Mouse (Mus musculus): ENCODE data around the gene Casz1.

Gene Casz1

DNA sequence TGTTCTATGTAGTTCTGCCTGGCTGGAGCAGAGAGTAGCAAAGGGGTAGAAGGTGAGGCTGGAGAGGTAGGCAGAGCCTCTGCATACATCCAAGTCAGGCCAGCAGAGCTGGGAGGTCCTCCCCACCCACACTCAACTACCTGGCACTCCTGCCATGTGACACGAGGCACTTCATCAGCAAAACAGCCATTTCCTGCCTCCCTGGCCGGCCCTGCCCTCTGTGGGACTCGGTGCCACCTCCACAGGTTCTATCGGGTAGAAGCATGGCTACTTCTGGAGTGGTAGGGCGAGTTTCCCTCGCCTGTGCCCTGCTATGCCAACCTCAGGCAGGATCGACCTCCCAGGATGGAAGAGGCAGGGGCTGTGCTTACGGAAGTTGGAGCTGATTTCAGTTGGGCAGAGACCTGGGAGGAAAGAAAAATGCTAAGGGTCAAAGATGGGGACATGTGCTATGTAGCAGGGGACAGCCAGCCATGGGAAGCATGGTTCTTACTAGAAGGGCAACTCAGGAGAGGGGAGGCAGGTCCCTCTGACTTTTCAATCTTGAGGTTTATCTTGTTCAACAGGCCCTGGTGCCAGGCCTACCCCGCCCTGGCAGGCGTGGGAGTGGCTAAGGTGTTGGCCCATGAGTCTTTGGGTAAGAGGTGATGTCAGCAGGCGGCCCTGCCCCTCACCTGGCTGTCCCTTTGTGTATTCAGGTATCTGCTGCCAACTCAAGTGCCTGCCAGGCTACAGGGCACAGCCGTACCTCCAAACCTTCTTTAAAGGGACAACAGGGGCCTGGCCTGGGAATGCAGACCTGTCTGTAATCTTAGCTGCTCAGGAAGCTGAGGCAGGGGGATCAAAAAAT lies 6.5 kb upstream of the Casz1 start:
- peak; percentile 68 to 81 for DNase-seq (ENCODE audit: low spot score in 2 of 2)

DNA sequence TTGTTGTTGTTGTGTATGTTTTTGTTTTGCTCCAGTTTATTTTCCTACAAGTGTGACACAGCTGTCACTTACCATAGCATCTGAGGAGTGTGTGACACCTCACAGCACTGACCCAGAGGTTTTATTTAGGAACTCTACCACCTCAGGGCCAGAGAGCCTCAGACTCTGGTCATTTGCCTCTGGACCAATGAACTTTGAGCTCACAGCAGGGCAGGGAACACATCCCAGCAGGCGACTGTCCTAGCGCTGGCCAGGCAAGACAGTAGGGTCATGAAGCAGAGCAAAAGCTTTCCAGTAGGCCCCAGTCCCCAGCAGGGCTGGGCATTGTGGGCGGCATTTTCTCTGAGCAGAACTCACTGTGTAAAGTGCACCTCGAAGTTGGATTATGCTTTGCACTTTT lies 1.2 kb upstream of the Casz1 start:
- DNase-seq (ENCODE audit: low spot score in 2 of 2): no peak

DNA sequence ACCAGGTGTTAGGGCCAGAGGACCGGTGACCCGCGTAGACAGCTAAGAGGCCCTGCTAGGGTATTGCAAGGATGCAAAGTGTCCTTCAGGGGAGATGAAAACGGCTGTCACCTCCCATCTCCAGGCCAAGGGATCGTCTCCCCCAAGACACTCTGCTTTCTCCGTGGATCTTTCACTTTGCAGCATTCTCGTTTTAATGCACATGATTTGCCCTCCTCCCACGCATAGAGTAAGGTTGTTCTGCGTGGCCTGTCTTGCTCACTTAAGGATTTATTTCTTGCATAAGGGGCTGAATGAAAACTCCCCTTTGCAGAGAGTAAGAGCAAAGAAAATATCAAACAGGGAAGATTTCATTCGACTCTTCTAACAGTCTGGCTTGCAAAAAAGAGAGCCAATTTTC lies 593 bp upstream of the Casz1 start:
- DNase-seq (ENCODE audit: low spot score in 2 of 2): no peak

DNA sequence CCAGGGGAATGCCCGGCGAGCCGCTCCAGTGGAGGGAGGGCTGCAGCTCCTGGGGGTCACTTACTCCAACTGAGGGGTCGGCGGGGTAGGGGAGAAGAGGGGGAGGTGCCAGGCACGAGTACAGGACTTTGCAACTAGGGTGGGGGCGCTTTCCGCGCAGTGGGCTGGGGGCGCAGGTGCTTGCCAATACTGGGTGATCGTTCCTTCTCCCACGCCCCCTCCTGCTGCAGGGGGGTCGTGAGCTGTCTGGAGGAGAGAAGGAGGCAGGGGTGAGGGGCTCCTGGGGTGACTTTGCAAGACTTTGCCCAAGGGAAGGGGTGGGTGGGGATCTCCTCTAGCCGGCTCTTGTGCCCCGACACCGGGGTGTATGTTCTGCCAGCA lies 541 bp downstream of the Casz1 start:
- no peak for DNase-seq (ENCODE audit: low spot score in 2 of 2)

DNA sequence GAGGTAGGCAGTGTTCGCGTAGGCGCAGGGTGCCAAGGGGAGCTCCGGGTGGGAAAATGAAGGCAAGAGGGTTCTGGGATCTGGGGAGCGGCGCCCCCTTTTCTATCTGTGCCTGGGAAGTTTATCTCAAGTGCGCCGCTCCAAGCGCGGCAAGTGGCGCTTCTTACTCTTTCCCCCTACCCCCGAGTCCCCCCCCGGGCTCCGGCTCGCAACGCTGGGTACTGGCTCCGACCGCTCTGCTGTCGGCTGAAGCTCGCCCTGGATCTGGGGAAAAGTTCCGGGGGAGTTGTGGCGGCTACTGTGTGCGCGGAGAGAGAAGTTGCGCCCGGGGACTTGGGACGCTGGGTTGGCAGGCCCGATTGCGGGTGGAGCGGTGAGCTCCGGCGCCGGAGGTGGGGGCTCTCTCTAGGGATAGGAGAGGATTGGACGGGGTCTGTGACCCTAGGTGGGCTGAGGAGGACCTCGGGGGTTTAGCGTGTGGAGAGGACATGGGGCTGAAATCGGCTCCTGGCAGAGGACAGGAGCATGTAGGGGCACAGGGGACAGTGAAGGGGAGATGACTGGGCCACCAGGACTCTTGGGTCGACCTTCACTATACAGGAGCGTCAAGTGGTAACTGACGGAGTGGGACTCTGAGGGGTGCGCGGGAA lies 1.1 kb downstream of the Casz1 start:
- no peak for DNase-seq (ENCODE audit: low spot score in 2 of 2)

DNA sequence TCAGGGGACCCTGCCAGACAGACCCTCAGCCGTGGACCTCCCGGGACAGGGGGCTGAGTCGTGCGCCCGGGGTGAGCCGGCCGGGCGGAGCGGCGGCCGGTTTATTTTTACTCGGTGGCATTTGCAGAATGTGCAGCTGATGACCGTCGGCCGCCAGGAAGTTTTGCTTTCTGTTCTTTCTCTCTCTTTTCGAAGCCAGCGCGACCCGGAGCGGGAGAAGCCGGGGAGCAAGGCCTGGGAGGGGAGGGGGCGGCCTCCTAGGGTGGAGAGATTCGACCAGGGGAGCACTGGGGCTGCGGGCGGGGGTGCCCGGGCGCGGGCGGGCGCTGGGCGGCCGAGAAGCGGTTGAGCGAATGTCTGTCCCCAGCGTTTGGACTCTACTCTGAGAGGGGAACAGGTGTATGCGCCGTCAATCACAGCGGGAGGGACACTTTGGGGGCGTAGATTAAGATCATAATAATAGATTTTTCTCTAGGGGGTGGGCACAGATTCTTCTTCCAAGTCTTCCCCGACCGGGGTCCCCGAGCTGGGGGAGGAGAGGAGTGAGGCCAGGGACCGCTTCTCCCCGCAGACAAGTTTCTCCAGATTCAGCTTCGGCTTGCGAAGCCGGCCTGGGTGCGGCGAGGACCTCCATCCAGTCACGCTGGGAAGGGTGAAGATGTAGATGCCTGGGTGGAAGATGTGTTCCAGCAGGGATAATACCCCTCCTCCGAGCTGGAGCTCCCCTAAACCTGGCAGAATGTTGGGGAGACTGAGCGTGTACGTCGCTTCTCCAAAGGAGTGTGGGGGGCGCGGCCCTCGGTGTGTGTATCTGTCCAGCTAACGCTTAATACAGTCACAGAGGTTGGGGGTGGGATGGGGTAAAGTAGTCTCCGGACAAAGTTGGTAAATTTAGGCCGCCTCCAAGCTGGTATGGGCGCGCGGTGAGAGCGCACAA lies 1.9 kb downstream of the Casz1 start:
- peak; percentile 19 to 63 for DNase-seq (ENCODE audit: low spot score in 2 of 2)

DNA sequence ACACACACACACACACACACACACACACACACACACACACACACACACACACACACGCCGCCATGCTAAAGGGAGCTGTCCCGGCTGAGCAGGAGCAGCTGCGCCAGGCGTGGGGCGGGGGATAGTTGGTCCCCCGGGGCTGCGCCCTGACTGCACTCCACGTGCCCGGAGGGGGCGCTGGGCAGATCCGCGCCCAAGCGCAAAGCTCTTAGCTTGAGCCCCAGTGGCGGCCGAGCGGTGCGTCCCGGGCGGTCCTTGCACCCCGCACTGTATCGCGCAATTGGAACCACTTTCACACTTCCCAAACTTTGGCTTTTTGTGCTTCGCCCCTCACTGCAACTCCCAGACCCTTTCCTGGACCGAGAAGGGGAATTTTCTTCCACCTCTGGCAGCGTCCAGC lies 2.6 kb downstream of the Casz1 start:
- peak in 1 of 2 experiments; percentile 55 for DNase-seq (ENCODE audit: low spot score in 2 of 2)

DNA sequence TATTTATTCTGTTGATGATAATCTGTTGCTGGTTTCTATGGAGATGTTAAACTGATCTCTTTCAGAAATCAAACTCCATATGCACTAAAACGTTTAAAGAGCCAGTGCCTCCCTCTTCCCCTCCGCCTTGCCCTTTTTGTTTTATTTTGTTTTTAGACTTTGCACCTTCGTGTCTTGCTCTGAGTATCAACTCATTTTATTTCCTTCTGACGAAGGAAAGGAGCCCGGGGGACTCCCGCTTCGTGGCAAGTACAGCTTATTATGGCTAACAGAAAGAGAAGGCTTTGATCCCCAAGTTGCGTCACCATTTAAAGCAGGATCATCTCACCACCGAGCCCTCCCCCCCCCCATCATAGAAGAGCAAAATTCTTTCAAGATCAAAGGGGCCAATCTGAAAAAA lies 3.2 kb downstream of the Casz1 start:
- no peak for DNase-seq (ENCODE audit: low spot score in 2 of 2)

DNA sequence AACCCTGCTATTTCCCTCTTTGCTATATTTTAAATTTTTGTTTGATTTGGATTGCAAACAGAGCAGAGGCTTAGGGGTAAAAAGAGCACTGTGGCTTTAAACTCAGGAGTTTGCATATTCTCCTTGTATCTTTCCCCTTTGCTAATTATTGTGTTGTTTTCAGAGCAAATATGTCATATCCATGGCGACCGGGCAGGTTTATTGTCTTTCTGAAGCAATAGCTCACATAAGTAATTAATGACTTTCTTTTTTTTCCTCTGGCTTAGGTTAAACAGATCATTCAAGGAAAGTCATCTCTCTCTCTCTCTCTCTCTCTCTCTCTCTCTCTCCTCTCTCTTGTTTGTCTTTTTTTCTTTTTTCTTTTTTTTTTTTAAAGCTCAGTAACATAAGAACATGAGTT lies 4.6 kb downstream of the Casz1 start:
- no peak for DNase-seq (ENCODE audit: low spot score in 2 of 2)

DNA sequence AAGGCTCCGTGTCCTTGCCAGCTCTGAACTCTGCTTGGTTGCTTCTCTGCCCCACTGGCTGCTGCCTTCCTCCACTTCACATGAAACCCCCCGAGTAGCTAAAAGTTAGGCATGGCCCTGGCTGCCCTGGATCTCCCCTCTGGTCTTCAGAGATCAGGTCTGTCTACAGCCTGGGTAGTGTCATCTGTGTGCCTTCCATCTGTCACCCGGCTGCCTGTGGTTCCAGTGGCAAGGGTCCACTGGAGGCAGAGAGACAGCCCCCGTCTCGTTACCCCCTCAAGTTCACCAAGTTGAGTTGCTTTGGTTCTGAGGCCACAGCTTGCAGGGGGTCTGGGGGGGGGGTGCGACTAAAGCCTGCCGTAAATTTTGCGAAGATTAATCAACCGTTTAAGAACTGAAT lies 6.5 kb downstream of the Casz1 start:
- no peak for DNase-seq (ENCODE audit: low spot score in 2 of 2)

DNA sequence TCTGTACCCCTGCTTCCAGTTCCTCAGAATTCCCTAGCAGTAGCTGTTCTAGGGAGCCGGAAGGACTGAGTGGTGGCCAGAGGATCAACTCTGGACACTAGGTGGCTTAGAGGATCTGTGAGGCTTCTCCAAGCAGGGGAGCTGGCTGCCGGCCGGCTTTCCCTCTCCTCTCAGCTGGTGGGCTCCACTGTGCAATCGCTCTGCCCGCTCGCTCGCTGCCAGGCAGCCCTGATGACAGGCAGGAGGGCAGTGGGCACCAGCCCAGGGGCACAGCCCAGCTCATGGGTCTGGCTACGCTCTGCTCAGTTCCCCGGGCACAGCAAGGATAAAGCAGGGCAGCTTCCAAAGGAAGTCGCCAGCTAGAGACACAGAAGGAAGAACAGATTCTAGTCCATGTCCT lies 7.7 kb downstream of the Casz1 start:
- DNase-seq (ENCODE audit: low spot score in 2 of 2): no peak

DNA sequence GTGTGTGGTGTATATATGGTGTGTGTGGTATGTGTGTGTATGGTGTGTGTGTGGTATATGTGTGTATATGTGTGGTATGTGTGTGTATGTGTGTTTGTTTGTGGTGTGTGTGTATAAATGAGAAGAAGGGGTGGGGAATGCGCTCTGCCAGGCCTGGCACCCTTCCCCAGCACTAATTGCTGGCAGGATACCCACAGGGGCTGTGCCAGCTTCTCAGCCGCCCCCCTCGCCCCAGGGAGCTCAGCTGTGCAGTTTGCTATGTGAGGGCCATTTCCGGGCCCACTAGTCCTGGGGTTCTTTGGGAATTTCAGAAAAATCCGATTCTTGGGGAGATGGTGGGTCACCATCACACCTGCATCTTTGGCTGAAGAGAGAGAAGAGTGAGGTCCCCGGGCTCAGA lies 9.0 kb downstream of the Casz1 start:
- no peak for DNase-seq (ENCODE audit: low spot score in 2 of 2)

DNA sequence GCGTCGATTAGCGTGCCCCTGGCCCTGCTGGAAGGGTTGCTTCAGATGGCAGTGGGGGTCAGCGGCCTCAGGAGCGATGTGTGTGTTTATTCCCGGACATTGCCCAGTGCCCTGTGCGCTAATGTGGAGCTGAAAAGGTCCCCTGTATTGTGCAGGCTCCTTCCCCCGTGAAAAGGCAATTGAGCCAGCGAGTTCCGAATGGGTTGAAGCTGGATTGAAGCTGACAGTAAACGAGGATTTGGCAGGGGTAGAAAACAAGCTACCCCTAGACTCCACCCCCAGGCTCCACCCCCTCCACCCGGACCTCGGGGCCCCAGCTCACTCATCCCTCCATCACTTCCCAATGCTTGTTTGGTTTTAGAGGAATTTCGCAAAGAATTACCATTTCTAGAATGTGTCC lies 12.3 kb downstream of the Casz1 start:
- DNase-seq (ENCODE audit: low spot score in 2 of 2): no peak

DNA sequence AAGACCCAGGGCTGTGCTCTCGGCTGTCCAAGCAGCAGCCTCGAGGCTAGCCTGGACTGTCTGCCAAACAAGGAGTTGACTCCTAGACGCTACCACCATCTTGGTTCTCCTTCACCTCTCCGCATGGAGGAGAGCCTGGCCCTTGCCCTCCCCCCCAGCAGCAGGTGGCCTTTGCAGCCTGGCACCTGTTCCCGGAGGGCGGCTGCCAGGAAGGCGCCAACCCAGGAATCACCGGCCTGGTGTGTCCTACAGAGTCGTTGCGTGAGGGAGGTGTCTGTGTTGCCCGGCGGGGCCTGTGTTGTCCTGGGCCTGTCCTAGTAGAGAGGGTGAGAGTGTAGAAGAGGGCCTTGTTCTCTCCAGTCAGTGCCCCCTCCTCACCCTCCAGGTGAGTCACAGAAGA lies 13.9 kb downstream of the Casz1 start:
- no peak for DNase-seq (ENCODE audit: low spot score in 2 of 2)

DNA sequence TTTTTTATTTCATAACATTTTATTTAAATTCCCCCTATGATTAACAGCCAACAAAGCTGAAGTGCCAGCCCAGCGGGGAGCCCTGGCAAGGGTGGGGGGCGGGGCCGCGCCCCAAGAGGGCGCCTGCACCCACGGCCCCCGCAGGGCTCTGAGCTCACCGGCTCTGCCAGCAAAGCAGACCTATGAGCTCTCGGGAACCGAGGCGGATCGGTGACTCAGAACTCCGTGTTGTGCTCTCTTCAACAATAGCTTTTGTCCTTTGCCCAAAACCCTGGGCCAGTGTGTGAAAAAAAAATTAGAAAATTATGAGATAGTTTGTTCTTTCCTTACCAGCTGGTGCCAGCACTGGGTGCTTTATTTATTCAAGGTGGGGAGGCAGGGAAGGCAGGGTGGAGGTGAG lies 15.9 kb downstream of the Casz1 start:
- peak; percentile 26 to 41 for DNase-seq (ENCODE audit: low spot score in 2 of 2)

DNA sequence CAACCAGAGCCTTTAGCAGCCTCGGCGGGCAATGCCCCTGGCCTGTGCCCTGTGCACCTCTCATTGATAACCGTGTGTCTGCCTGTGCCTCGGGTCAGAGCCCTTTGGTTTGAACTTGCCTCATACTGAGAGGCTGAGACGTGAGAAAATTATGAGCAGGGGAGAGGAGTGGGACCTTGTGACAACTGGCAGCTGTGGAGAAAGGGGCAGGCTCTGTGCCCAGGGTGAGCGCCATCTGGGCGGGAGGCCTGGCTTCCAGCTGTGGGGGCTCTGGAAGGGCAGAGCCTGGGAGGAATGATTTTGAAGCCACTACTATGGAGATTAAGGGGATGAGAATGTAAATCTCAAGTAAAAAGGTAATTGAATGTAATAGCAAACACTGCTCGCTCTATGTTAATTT lies 19.1 kb downstream of the Casz1 start:
- no peak for DNase-seq (ENCODE audit: low spot score in 2 of 2)

DNA sequence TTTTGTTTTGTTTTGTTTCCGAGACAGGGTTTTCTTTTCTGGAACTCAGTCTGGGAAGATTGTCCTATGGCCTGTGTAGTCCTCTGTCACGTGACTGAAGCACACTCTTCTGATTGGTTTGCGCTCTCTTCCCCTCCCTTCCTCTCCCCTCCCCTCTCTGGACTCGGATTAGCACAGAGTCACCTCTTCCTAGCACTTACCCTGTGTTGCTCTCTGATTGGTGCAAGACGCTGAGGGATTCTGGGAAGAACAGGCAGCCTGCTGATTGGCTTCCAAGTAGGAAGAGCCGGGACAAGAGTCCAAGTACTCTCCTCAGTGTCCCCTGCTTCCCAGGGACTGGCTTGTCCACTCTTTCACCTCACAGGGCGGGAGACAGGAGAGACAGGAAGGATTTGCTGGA lies 26.1 kb downstream of the Casz1 start:
- no peak for DNase-seq (ENCODE audit: low spot score in 2 of 2)

DNA sequence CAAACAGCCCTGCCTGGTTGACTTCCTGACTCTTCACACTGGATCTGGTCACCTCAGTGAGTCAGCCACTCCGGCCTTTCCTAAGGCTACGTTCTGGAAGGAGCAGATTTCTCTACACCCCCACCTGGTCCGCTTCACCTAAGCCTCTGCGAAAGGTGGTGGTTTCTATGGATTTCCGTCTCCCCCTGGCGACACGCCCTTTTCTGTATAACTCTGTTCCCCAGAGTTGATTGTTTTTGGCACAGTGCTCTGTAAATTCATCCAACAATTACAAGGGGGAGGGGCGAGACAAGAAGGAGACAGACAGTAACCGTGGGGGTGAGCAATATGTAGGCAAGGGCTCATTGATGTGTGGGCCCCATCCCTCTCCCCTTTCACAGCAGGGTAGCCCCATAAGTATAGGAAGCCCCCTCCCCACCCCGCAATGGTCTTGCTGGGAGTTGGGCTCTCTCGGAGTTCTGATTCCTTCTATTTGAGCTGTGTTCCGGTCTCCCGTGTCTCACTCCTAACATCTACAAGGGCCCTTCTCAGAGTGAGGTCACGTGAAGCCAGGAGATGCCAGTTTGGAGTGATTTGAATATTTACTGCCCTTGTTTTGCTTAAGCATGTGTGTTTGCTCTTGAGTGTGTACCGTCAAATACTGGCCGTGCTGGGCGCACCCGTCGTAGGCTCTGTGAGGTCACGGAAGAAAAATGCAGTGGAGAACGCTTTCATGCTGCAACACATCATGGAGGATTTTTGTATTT lies 29.2 kb downstream of the Casz1 start:
- DNase-seq (ENCODE audit: low spot score in 2 of 2): peak; percentile 34 to 43

DNA sequence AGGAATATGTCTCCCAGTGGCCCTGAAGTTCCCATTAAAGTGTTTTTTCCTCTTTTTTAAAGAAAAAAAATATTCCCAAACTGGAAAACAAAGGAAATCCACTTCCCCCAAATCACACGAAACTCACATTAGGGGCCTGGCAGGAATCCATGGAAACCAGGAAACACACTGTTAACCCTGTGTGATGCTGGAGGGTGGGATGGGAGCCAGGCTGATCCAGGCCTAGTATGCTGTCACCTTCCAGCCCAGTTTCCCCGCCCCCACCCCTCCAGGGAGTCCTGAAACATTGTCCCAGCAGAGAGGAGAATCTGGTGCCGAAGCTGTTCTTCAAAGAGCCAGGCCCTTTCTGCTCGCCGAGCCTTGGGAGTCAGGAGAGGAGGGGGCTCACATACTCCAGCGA lies 32.2 kb downstream of the Casz1 start:
- no peak for DNase-seq (ENCODE audit: low spot score in 2 of 2)

DNA sequence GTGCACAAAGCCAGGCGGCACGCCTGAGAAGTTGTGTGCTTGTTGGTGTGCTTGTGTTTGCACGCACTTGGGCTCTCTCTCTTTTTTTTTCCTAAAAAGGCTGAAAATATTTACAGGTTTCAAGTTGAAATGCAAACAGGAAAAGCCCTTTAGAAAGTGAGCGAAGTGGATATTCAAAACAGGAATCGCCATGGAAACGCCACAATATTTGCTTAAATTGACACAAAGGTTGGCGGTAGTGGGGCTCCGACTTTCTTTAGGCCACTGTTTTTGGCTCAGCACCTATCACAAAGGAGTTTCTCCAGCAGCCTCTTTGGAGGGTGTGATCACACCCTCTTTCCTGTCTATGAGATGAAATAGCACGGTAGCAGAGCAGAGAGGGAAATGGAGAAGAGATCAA lies 32.8 kb downstream of the Casz1 start:
- DNase-seq (ENCODE audit: low spot score in 2 of 2): no peak

DNA sequence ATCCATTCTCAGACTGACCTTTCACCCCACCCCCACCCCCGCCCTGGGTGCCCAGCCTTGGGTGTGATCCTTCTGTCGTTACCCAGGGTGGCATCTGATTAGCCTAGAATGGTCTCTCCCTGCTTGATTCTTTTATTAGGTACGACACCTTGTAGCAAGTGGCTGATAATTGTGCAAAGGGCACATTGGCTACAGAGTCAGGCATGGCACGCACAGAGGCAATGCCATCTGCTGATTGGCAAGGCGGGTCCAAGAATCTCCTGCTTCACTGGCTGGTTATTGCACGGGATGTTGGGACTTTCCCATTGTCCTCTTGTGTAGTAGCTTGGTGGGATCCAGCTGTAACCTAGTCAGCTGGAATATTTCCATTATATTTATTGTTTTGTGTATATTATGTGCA lies 33.4 kb downstream of the Casz1 start:
- DNase-seq (ENCODE audit: low spot score in 2 of 2): no peak

DNA sequence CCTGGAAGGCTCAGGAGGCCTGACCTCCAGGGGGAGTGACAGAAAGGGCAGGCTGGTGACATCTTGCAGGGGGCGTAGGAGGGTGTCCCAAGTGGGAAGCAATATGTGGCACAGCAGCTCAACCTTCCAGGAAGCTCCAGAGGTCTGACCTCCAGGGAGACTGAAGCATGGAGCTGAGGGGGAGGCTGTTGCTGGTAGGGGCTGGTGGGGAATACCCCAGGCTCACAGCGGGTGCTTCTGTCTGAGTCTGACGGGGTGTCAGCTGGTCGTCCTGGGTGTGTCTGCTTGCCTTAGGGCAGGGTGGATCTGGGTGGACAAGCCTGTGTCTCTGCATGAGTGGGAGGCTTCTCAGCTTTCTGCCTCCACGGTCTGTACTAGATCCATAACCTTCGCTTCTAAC lies 38.1 kb downstream of the Casz1 start:
- no peak for DNase-seq (ENCODE audit: low spot score in 2 of 2)

Data from urinary bladder, adult 18-20 months (tissue).